Mouse (Mus musculus) kidney, adult 2 months (tissue): ENCODE measurements around the gene Rpl32. TPM values are rescaled to one million over a fixed set of nuclear protein-coding genes. Genes with fewer than 3 reads are reported as not detected.

Experiments
- DNase-seq: peaks from one replicate; pipeline ENCODE4 v3.0.0; 2021
- H3K27ac ChIP-seq: fragments of 200-500 bp; 2 replicates; pipeline ENCODE4 v1.5.1; 2012; ENCODE audit warnings: low read depth, low read length, control low read depth, inconsistent platforms; ENCODE audit not compliant: insufficient read depth
- H3K27me3 ChIP-seq: fragments of 200-500 bp; replicated peaks from 2 replicates; pipeline ENCODE4 v1.6.1; 2012; ENCODE audit warnings: mild to moderate bottlenecking, moderate library complexity, low read length, inconsistent platforms; ENCODE audit not compliant: control insufficient read depth, insufficient read depth
- H3K36me3 ChIP-seq: fragments of 200-500 bp; 2 replicates; pipeline ENCODE4 v1.6.1; 2012; ENCODE audit warnings: mild to moderate bottlenecking, moderate library complexity, low read length, inconsistent platforms; ENCODE audit not compliant: control insufficient read depth, insufficient read depth
- H3K4me1 ChIP-seq: fragments of 200-500 bp; 2 replicates; pipeline ENCODE4 v1.6.1; 2011; ENCODE audit warnings: low read length; ENCODE audit not compliant: control insufficient read depth, insufficient read depth
- H3K4me3 ChIP-seq: fragments of 200-500 bp; 2 replicates; pipeline ENCODE4 v1.5.1; 2011; ENCODE audit warnings: mild to moderate bottlenecking, low read depth, low read length, control low read depth; ENCODE audit not compliant: insufficient read depth
- CTCF ChIP-seq: fragments of 200-500 bp; conservative IDR thresholded peaks from 2 replicates; pipeline ENCODE4 v1.5.1; 2011; ENCODE audit warnings: low read depth, mild to moderate bottlenecking, control low read depth, low read length, moderate library complexity, mixed read lengths; ENCODE audit not compliant: insufficient read depth, insufficient read length
- POLR2A ChIP-seq: fragments of 200-500 bp; IDR thresholded peaks from one replicate; pipeline ENCODE4 v1.6.1; 2011; ENCODE audit warnings: low read depth, low read length, control low read depth
- WGBS: fragments of 180-500 bp; shearing (Covaris S2); methylation state at CpG from one replicate; pipeline ENCODE4 v1.1.7; 2018; 5-methylcytosine and 5-hydroxymethylcytosine counted together
- polyA plus RNA-seq: library from polyadenylated mRNA; depleted of rRNA; stranded (reverse); fragments of >200 nt; gene quantifications from 2 replicates; pipeline ENCODE4 v1.2.3, GENCODE M21; 2012

The Rpl32 gene
- polyA plus RNA-seq, 1 experiment: 560 TPM

GRCm38 (mm10) chr6:115808196-115808487, 405 bp downstream of the Rpl32 start:
- H3K4me3 ChIP-seq: peak overlapping the region; percentile 94

GRCm38 (mm10) chr6:115807464-115808195, 917 bp downstream of the Rpl32 start:
- 2% methylated on average over 15 of the region's 15 CpGs for WGBS
- DNase-seq: no peak
- TF ChIP-seq CTCF: no peak
- TF ChIP-seq POLR2A: no peak
- peaks cover 8% of the 10 kb centered on the region; the same call in 1 of the 2 replicates for H3K4me1 ChIP-seq
- no peaks in the 10 kb centered on the region for H3K27me3 ChIP-seq
- peak overlapping the region; percentile 81; the same call in 1 of the 2 replicates for H3K27ac ChIP-seq
- peak overlapping the region; percentile 94 for H3K4me3 ChIP-seq
- no peaks in the 10 kb centered on the region for H3K36me3 ChIP-seq

More at GRCm38 (mm10) chr6:115808196-115808487, 405 bp downstream of the Rpl32 start:
- H3K27me3 ChIP-seq: no peaks in the 10 kb centered on the region
- no peak for TF ChIP-seq CTCF
- no peak for TF ChIP-seq POLR2A
- no peaks in the 10 kb centered on the region for H3K36me3 ChIP-seq
- DNase-seq: no peak
- under 1% methylated on average over 22 of the region's 22 CpGs for WGBS
- H3K4me1 ChIP-seq: peaks cover 8% of the 10 kb centered on the region; the same call in 1 of the 2 replicates
- H3K27ac ChIP-seq: peak overlapping the region; percentile 81

- Histone ChIP-seq H3K36me3 (no peaks in the 10 kb centered on the region), H3K4me1 (peaks cover 8% of the 10 kb centered on the region; the same call in 1 of the 2 replicates), H3K4me3 (no peak overlapping the region), H3K27ac (no peak overlapping the region), H3K27me3 (no peaks in the 10 kb centered on the region)
- no peak for DNase-seq
- no peak for TF ChIP-seq CTCF
- TF ChIP-seq POLR2A: no peak
- 70% methylated on average over 10 of the region's 10 CpGs for WGBS
Observed at GRCm38 (mm10) chr6:115804432-115805192, 3.9 kb downstream of the Rpl32 start.

DNA sequence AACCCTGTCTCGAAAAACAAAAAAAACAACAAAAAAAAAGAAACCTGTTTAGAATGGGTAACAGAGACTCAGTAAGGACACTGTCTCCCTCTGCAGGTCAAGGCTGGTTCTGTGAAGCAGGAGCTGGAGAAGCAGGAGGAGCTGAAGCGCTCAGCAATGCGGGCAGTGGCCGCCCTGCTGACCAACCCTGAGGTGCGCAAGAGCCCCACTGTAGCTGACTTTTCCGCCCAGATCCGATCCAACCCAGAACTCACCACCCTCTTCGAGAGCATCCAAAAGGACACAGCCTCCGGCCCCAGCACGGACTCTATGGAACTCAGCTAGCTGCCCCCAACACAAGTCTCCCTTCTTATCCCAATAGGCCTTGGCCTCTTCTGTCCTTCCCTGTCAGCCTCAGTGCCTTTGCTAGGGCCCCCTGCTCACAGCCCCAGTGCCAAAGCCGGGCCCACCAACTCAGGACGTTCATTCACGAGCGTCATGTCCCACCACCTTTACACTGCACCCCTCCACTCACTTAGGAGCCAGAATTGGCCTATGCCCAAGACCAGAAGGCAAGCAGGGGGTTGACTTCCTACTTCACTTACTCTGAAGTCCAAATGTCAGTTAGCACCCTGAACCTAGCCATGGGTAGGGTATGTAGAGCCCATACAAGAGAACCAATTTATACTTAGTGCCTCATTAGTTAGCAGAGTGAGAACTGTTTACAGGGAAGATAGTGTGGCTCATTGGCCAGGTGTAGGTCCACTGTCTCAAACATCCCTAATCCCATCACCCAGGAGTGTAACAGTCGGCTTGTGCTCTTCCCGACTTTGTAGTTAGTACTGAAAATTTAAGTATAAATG, 4.8 kb downstream of the Rpl32 start:
- no peaks in the 10 kb centered on the region for H3K27me3 ChIP-seq
- peaks cover 8% of the 10 kb centered on the region; the same call in 1 of the 2 replicates for H3K4me1 ChIP-seq
- WGBS: 30% methylated on average over 16 of the region's 16 CpGs
- peak; percentile 84 for DNase-seq
- TF ChIP-seq CTCF: peak; percentile 73
- no peak for TF ChIP-seq POLR2A
- H3K27ac ChIP-seq: no peak overlapping the region
- no peaks in the 10 kb centered on the region for H3K36me3 ChIP-seq
- no peak overlapping the region for H3K4me3 ChIP-seq

- WGBS: 92% methylated on average over 3 of the region's 3 CpGs
- no peaks in the 10 kb centered on the region for H3K36me3 ChIP-seq
- H3K4me1 ChIP-seq: peaks cover 4% of the 10 kb centered on the region; the same call in 1 of the 2 replicates
Observed at GRCm38 (mm10) chr6:115801811-115802210, 6.7 kb downstream of the Rpl32 start.

GRCm38 (mm10) chr6:115792691-115793215, 15.8 kb downstream of the Rpl32 start:
- H3K27me3 ChIP-seq: no peaks in the 10 kb centered on the region
- TF ChIP-seq CTCF (no peak), POLR2A (no peak)
- H3K27ac ChIP-seq: no peak overlapping the region
- no peaks in the 10 kb centered on the region for H3K36me3 ChIP-seq
- H3K4me1 ChIP-seq: no peaks in the 10 kb centered on the region
- H3K4me3 ChIP-seq: 0 out of 2 replicates have a peak overlapping the region, but pooled peaks have one; percentile 12
- WGBS: 57% methylated on average over 21 of the region's 21 CpGs
- DNase-seq: peak; percentile 63

More at GRCm38 (mm10) chr6:115801811-115802210, 6.7 kb downstream of the Rpl32 start:
- Histone ChIP-seq H3K4me3 (no peak overlapping the region), H3K27me3 (no peaks in the 10 kb centered on the region), H3K27ac (no peak overlapping the region)
- DNase-seq: no peak
- TF ChIP-seq POLR2A (no peak), CTCF (no peak)
